Mouse (Mus musculus): Measurements from ENCODE around the gene Arhgef26.

Gene Arhgef26

GRCm38 (mm10) chr3:62338044-62338443 lies at the start of gene Arhgef26:
Gene Arhgef26, plus strand, starts transcription at chr3:62338344.
- DNase-seq = no peak

- DNase-seq = no peak
Measured at GRCm38 (mm10) chr3:62310493-62310892, 27.7 kb upstream of the Arhgef26 start.

- DNase-seq = no peak
Measured at GRCm38 (mm10) chr3:62311224-62311623, 26.9 kb upstream of the Arhgef26 start.

- no peak for DNase-seq
Measured at GRCm38 (mm10) chr3:62324708-62325107, 13.4 kb upstream of the Arhgef26 start.

GRCm38 (mm10) chr3:62327903-62328302 lies 10.2 kb upstream of the Arhgef26 start:
- no peak for DNase-seq

GRCm38 (mm10) chr3:62338461-62338853 lies 313 bp downstream of the Arhgef26 start:
- no peak for DNase-seq

- peak; percentile 55 for DNase-seq
Measured at GRCm38 (mm10) chr3:62338854-62339515, 841 bp downstream of the Arhgef26 start.

GRCm38 (mm10) chr3:62339516-62340051 lies 1.4 kb downstream of the Arhgef26 start:
- peak; percentile 17 for DNase-seq

- DNase-seq = no peak
Measured at GRCm38 (mm10) chr3:62340154-62340760, 2.1 kb downstream of the Arhgef26 start.

- DNase-seq = peak; percentile 20
Measured at GRCm38 (mm10) chr3:62340861-62341260, 2.7 kb downstream of the Arhgef26 start.

GRCm38 (mm10) chr3:62341496-62342205 lies 3.5 kb downstream of the Arhgef26 start:
- DNase-seq = no peak

GRCm38 (mm10) chr3:62348514-62349217 lies 10.5 kb downstream of the Arhgef26 start:
- no peak for DNase-seq

- DNase-seq = no peak
Measured at GRCm38 (mm10) chr3:62349218-62349897, 11.2 kb downstream of the Arhgef26 start.

- no peak for DNase-seq
Measured at GRCm38 (mm10) chr3:62352071-62352470, 13.9 kb downstream of the Arhgef26 start.

- DNase-seq = no peak
Measured at GRCm38 (mm10) chr3:62352876-62353275, 14.7 kb downstream of the Arhgef26 start.

GRCm38 (mm10) chr3:62367882-62368281 lies 29.7 kb downstream of the Arhgef26 start:
- no peak for DNase-seq

GRCm38 (mm10) chr3:62372841-62373240 lies 34.7 kb downstream of the Arhgef26 start:
- DNase-seq = no peak

GRCm38 (mm10) chr3:62374346-62374745 lies 36.2 kb downstream of the Arhgef26 start:
- DNase-seq = peak; percentile 77

GRCm38 (mm10) chr3:62374831-62375230 lies 36.7 kb downstream of the Arhgef26 start:
- DNase-seq = peak; percentile 79

GRCm38 (mm10) chr3:62376719-62377118 lies 38.6 kb downstream of the Arhgef26 start:
- DNase-seq = no peak

GRCm38 (mm10) chr3:62379946-62380345 lies 41.8 kb downstream of the Arhgef26 start:
- no peak for DNase-seq

GRCm38 (mm10) chr3:62380420-62380819 lies 42.3 kb downstream of the Arhgef26 start:
- DNase-seq = no peak
